Mouse (Mus musculus): ENCODE measurements around the gene Zfp882. TPM values are rescaled to one million over a fixed set of nuclear protein-coding genes. Genes with fewer than 3 reads are reported as not detected.
"Not testable (repeated sequence)": the region's sequence is repeated elsewhere in the genome, so short reads cannot be mapped to it uniquely, and the experiment has no call there.

Zfp882 gene
- polyA plus RNA-seq, 1 experiment from 2014 or later = 7.3 TPM

- H3K4me3 ChIP-seq (ENCODE audit: low read depth, low read length) = no peak overlapping the region
- peaks cover 3% of the 10 kb centered on the region; the same call in 1 of the 2 replicates for H3K36me3 ChIP-seq (ENCODE audit: control insufficient read depth, insufficient read depth, low read length)
- H3K27me3 ChIP-seq (ENCODE audit: control insufficient read depth, insufficient read depth, low read length) = no peaks in the 10 kb centered on the region
- H3K4me2 ChIP-seq (replicated peaks; ENCODE audit: low read depth, low read length) = no peak overlapping the region
- ATAC-seq (ENCODE audit: insufficient number of reproducible peaks, insufficient read depth, low FRiP score, low read depth) = no peak
- no peaks in the 10 kb centered on the region for H3K4me1 ChIP-seq (ENCODE audit: control insufficient read depth, insufficient read depth, low read length)
- no peak overlapping the region for H3K9ac ChIP-seq (replicated peaks; ENCODE audit: low read depth, low read length)
- 86% methylated on average over 2 of the region's 2 CpGs for WGBS
- peaks cover 6% of the 10 kb centered on the region; the same call in 1 of the 2 replicates for H3K9me3 ChIP-seq (ENCODE audit: control insufficient read depth, low read depth, low read length)
- no peak overlapping the region for H3K27ac ChIP-seq (ENCODE audit: low read length)
These were observed 3.9 kb downstream of the Zfp882 start for GRCm38 (mm10) chr8:71912286-71912685.

GRCm38 (mm10) chr8:71922567-71923401 lies 14.4 kb downstream of the Zfp882 start:
- H3K27me3 ChIP-seq (ENCODE audit: control insufficient read depth, insufficient read depth, low read length) = no peaks in the 10 kb centered on the region
- H3K4me2 ChIP-seq (replicated peaks; ENCODE audit: low read depth, low read length) = peak overlapping the region; percentile 46
- ATAC-seq (ENCODE audit: insufficient number of reproducible peaks, insufficient read depth, low FRiP score, low read depth) = peak; percentile 99
- peak overlapping the region; percentile 95 for H3K9ac ChIP-seq (replicated peaks; ENCODE audit: low read depth, low read length)
- WGBS = under 1% methylated on average over 57 of the region's 57 CpGs
- H3K27ac ChIP-seq (ENCODE audit: low read length) = peak overlapping the region; percentile 98
- H3K9me3 ChIP-seq (ENCODE audit: control insufficient read depth, low read depth, low read length) = no peaks in the 10 kb centered on the region
- no peaks in the 10 kb centered on the region for H3K36me3 ChIP-seq (ENCODE audit: control insufficient read depth, insufficient read depth, low read length)
- H3K4me3 ChIP-seq (ENCODE audit: low read depth, low read length) = peak overlapping the region; percentile 82
- H3K4me1 ChIP-seq (ENCODE audit: control insufficient read depth, insufficient read depth, low read length) = no peaks in the 10 kb centered on the region

GRCm38 (mm10) chr8:71925791-71926190 lies 17.4 kb downstream of the Zfp882 start:
- no peaks in the 10 kb centered on the region for H3K4me1 ChIP-seq (ENCODE audit: control insufficient read depth, insufficient read depth, low read length)
- ATAC-seq (ENCODE audit: insufficient number of reproducible peaks, insufficient read depth, low FRiP score, low read depth) = no peak
- H3K9me3 ChIP-seq (ENCODE audit: control insufficient read depth, low read depth, low read length) = no peaks in the 10 kb centered on the region
- peaks cover 14% of the 10 kb centered on the region for H3K36me3 ChIP-seq (ENCODE audit: control insufficient read depth, insufficient read depth, low read length)
- no peaks in the 10 kb centered on the region for H3K27me3 ChIP-seq (ENCODE audit: control insufficient read depth, insufficient read depth, low read length)
- WGBS = 96% methylated on average over 5 of the region's 5 CpGs
- H3K4me3 ChIP-seq (ENCODE audit: low read depth, low read length) = no peak overlapping the region
- no peak overlapping the region for H3K27ac ChIP-seq (ENCODE audit: low read length)
- H3K9ac ChIP-seq (replicated peaks; ENCODE audit: low read depth, low read length) = no peak overlapping the region
- no peak overlapping the region for H3K4me2 ChIP-seq (replicated peaks; ENCODE audit: low read depth, low read length)

GRCm38 (mm10) chr8:71926551-71926950 lies 18.1 kb downstream of the Zfp882 start:
- WGBS = 97% methylated on average over 3 of the region's 3 CpGs

GRCm38 (mm10) chr8:71927779-71928178 lies 19.4 kb downstream of the Zfp882 start:
- no peak for ATAC-seq (ENCODE audit: insufficient number of reproducible peaks, insufficient read depth, low FRiP score, low read depth)
- Histone ChIP-seq H3K4me3 (ENCODE audit: low read depth, low read length) (no peak overlapping the region), H3K4me1 (ENCODE audit: control insufficient read depth, insufficient read depth, low read length) (no peaks in the 10 kb centered on the region), H3K9ac (replicated peaks; ENCODE audit: low read depth, low read length) (no peak overlapping the region), H3K27me3 (ENCODE audit: control insufficient read depth, insufficient read depth, low read length) (no peaks in the 10 kb centered on the region), H3K36me3 (ENCODE audit: control insufficient read depth, insufficient read depth, low read length) (peaks cover 21% of the 10 kb centered on the region), H3K27ac (ENCODE audit: low read length) (no peak overlapping the region), H3K9me3 (ENCODE audit: control insufficient read depth, low read depth, low read length) (0 out of 2 replicates have a peak, but pooled peaks cover 5% of the 10 kb centered on the region), H3K4me2 (replicated peaks; ENCODE audit: low read depth, low read length) (no peak overlapping the region)

More at GRCm38 (mm10) chr8:71926551-71926950, 18.1 kb downstream of the Zfp882 start:
- 0 out of 2 replicates have a peak, but pooled peaks cover 5% of the 10 kb centered on the region for H3K9me3 ChIP-seq (ENCODE audit: control insufficient read depth, low read depth, low read length)
- peaks cover 20% of the 10 kb centered on the region for H3K36me3 ChIP-seq (ENCODE audit: control insufficient read depth, insufficient read depth, low read length)
- no peak for ATAC-seq (ENCODE audit: insufficient number of reproducible peaks, insufficient read depth, low FRiP score, low read depth)
- H3K27ac ChIP-seq (ENCODE audit: low read length) = no peak overlapping the region
- H3K27me3 ChIP-seq (ENCODE audit: control insufficient read depth, insufficient read depth, low read length) = no peaks in the 10 kb centered on the region
- no peak overlapping the region for H3K4me3 ChIP-seq (ENCODE audit: low read depth, low read length)
- no peak overlapping the region for H3K9ac ChIP-seq (replicated peaks; ENCODE audit: low read depth, low read length)
- no peaks in the 10 kb centered on the region for H3K4me1 ChIP-seq (ENCODE audit: control insufficient read depth, insufficient read depth, low read length)
- no peak overlapping the region for H3K4me2 ChIP-seq (replicated peaks; ENCODE audit: low read depth, low read length)

- not testable (repeated sequence) for H3K4me3 ChIP-seq (ENCODE audit: low read depth, low read length); H3K4me2 ChIP-seq (replicated peaks; ENCODE audit: low read depth, low read length); H3K4me1 ChIP-seq (ENCODE audit: control insufficient read depth, insufficient read depth, low read length); H3K9ac ChIP-seq (replicated peaks; ENCODE audit: low read depth, low read length); H3K9me3 ChIP-seq (ENCODE audit: control insufficient read depth, low read depth, low read length); H3K36me3 ChIP-seq (ENCODE audit: control insufficient read depth, insufficient read depth, low read length); ATAC-seq (ENCODE audit: insufficient number of reproducible peaks, insufficient read depth, low FRiP score, low read depth); H3K27me3 ChIP-seq (ENCODE audit: control insufficient read depth, insufficient read depth, low read length); H3K27ac ChIP-seq (ENCODE audit: low read length)
- 74% methylated on average over 2 of the region's 2 CpGs for WGBS
These were observed 29.6 kb downstream of the Zfp882 start for GRCm38 (mm10) chr8:71938037-71938436.

- 70% methylated on average over 2 of the region's 2 CpGs for WGBS
- no peak for ATAC-seq (ENCODE audit: insufficient number of reproducible peaks, insufficient read depth, low FRiP score, low read depth)
- Histone ChIP-seq H3K9me3 (ENCODE audit: control insufficient read depth, low read depth, low read length) (no peaks in the 10 kb centered on the region), H3K4me1 (ENCODE audit: control insufficient read depth, insufficient read depth, low read length) (no peaks in the 10 kb centered on the region), H3K4me3 (ENCODE audit: low read depth, low read length) (no peak overlapping the region), H3K36me3 (ENCODE audit: control insufficient read depth, insufficient read depth, low read length) (no peaks in the 10 kb centered on the region), H3K4me2 (replicated peaks; ENCODE audit: low read depth, low read length) (no peak overlapping the region), H3K9ac (replicated peaks; ENCODE audit: low read depth, low read length) (no peak overlapping the region), H3K27ac (ENCODE audit: low read length) (no peak overlapping the region), H3K27me3 (ENCODE audit: control insufficient read depth, insufficient read depth, low read length) (no peaks in the 10 kb centered on the region)
These were observed 32.1 kb downstream of the Zfp882 start for GRCm38 (mm10) chr8:71940293-71941208.

- Histone ChIP-seq H3K4me3 (ENCODE audit: low read depth, low read length) (no peak overlapping the region), H3K36me3 (ENCODE audit: control insufficient read depth, insufficient read depth, low read length) (no peaks in the 10 kb centered on the region), H3K9me3 (ENCODE audit: control insufficient read depth, low read depth, low read length) (no peaks in the 10 kb centered on the region), H3K4me2 (replicated peaks; ENCODE audit: low read depth, low read length) (no peak overlapping the region), H3K9ac (replicated peaks; ENCODE audit: low read depth, low read length) (no peak overlapping the region), H3K27ac (ENCODE audit: low read length) (no peak overlapping the region), H3K27me3 (ENCODE audit: control insufficient read depth, insufficient read depth, low read length) (no peaks in the 10 kb centered on the region), H3K4me1 (ENCODE audit: control insufficient read depth, insufficient read depth, low read length) (no peaks in the 10 kb centered on the region)
- WGBS = 67% methylated on average over 1 of the region's 1 CpGs
- no peak for ATAC-seq (ENCODE audit: insufficient number of reproducible peaks, insufficient read depth, low FRiP score, low read depth)
These were observed 33.4 kb downstream of the Zfp882 start for GRCm38 (mm10) chr8:71941776-71942175.
